Mouse (Mus musculus) intestine, embryonic 14.5 days (tissue): ENCODE measurements around the gene Fbxl19. TPM values are rescaled to one million over a fixed set of nuclear protein-coding genes. Genes with fewer than 3 reads are reported as not detected.

Experiments used
- ATAC-seq: fragments of 200-750 bp; cut with Nextera tagmentation; replicated peaks from 2 replicates; pipeline ENCODE4 v1.8.0; 2017; ENCODE audit warnings: low read depth, moderate number of reproducible peaks, moderate TSS enrichment, moderate library complexity; ENCODE audit not compliant: low FRiP score, low TSS enrichment
- DNase-seq: peaks from one replicate; pipeline ENCODE4 v3.0.0-alpha.2; 2018; ENCODE audit warnings: low spot score
- H3K27ac ChIP-seq: fragments of 300-500 bp; sonication (generic); 2 replicates; pipeline ENCODE4 v1.5.1; 2014; ENCODE audit warnings: low read depth, mild to moderate bottlenecking, control low read depth
- H3K27me3 ChIP-seq: fragments of 300-500 bp; sonication (generic); replicated peaks from 2 replicates; pipeline ENCODE4 v1.6.1; 2014; ENCODE audit warnings: low read length, control low read depth; ENCODE audit not compliant: control insufficient read depth, insufficient read depth
- H3K36me3 ChIP-seq: fragments of 300-500 bp; sonication (generic); 2 replicates; pipeline ENCODE4 v1.6.1; 2014; ENCODE audit warnings: low read length, control low read depth; ENCODE audit not compliant: control insufficient read depth, insufficient read depth
- H3K4me1 ChIP-seq: fragments of 300-500 bp; sonication (generic); replicated peaks from 2 replicates; pipeline ENCODE4 v1.6.1; 2014; ENCODE audit warnings: low read length, control low read depth, mixed read lengths; ENCODE audit not compliant: control insufficient read depth, insufficient read depth
- H3K4me2 ChIP-seq: fragments of 300-500 bp; sonication (generic); 2 replicates; pipeline ENCODE4 v1.6.1; 2014; ENCODE audit warnings: low read length
- H3K4me3 ChIP-seq: fragments of 300-500 bp; sonication (generic); 2 replicates; pipeline ENCODE4 v1.5.1; 2014; ENCODE audit warnings: low read depth, low read length, control low read depth, mixed read lengths
- H3K9ac ChIP-seq: fragments of 300-500 bp; sonication (generic); 2 replicates; pipeline ENCODE4 v1.6.1; 2014; ENCODE audit warnings: mild to moderate bottlenecking, low read length
- H3K9me3 ChIP-seq: fragments of 300-500 bp; sonication (generic); 2 replicates; pipeline ENCODE4 v1.6.1; 2016; ENCODE audit warnings: low read length, control low read depth; ENCODE audit not compliant: control insufficient read depth
- WGBS: fragments of 180-500 bp; shearing (Covaris S2); extraction: QIAGEN DNeasy Blood & Tissue Kit; methylation state at CpG from one replicate; pipeline ENCODE4 v1.1.7; 2014; 5-methylcytosine and 5-hydroxymethylcytosine counted together
- polyA plus RNA-seq: library from polyadenylated mRNA; unstranded; fragments of >200 nt; fragmentation: Nextera tagmentation; extraction: Ambion mirVana; gene quantifications from 2 replicates; pipeline ENCODE4 v1.2.1, GENCODE M21; 2014

Gene Fbxl19
- polyA plus RNA-seq, 1 experiment from 2014 or later, result 4.2 TPM

GRCm38 (mm10) chr7:127812292-127812691, 67.9 kb downstream of the Fbxl19 start:
- Histone ChIP-seq H3K36me3 (peaks cover 15% of the 10 kb centered on the region; the same call in 1 of the 2 replicates), H3K9ac (no peak overlapping the region), H3K27ac (no peak overlapping the region), H3K27me3 (no peaks in the 10 kb centered on the region), H3K9me3 (no peaks in the 10 kb centered on the region), H3K4me2 (no peak overlapping the region), H3K4me1 (no peaks in the 10 kb centered on the region), H3K4me3 (no peak overlapping the region)
- DNase-seq, result no peak
- 83% methylated on average over 3 of the region's 3 CpGs for WGBS
- ATAC-seq, result no peak

GRCm38 (mm10) chr7:127813821-127814220, 69.5 kb downstream of the Fbxl19 start:
- no peak overlapping the region for H3K4me2 ChIP-seq
- H3K4me3 ChIP-seq, result no peak overlapping the region
- no peak for DNase-seq
- H3K36me3 ChIP-seq, result peaks cover 10% of the 10 kb centered on the region; the same call in 1 of the 2 replicates
- no peak for ATAC-seq
- 84% methylated on average over 4 of the region's 4 CpGs for WGBS
- no peaks in the 10 kb centered on the region for H3K27me3 ChIP-seq
- H3K4me1 ChIP-seq, result no peaks in the 10 kb centered on the region
- H3K9me3 ChIP-seq, result no peaks in the 10 kb centered on the region
- no peak overlapping the region for H3K27ac ChIP-seq
- H3K9ac ChIP-seq, result no peak overlapping the region

GRCm38 (mm10) chr7:127814241-127814921, 70.0 kb downstream of the Fbxl19 start:
- Histone ChIP-seq H3K4me2 (no peak overlapping the region), H3K36me3 (peaks cover 10% of the 10 kb centered on the region; the same call in 1 of the 2 replicates), H3K9me3 (no peaks in the 10 kb centered on the region), H3K9ac (no peak overlapping the region), H3K4me1 (no peaks in the 10 kb centered on the region), H3K27ac (no peak overlapping the region), H3K27me3 (no peaks in the 10 kb centered on the region), H3K4me3 (no peak overlapping the region)
- 79% methylated on average over 19 of the region's 19 CpGs for WGBS
- DNase-seq (no peak), ATAC-seq (no peak)

- H3K9me3 ChIP-seq, result no peaks in the 10 kb centered on the region
- H3K4me1 ChIP-seq, result no peaks in the 10 kb centered on the region
- 88% methylated on average over 15 of the region's 15 CpGs for WGBS
- DNase-seq, result no peak
- no peaks in the 10 kb centered on the region for H3K27me3 ChIP-seq
- H3K9ac ChIP-seq, result peak overlapping the region; percentile 8; the same call in 1 of the 2 replicates
- no peak overlapping the region for H3K27ac ChIP-seq
- no peak overlapping the region for H3K4me3 ChIP-seq
- H3K4me2 ChIP-seq, result no peak overlapping the region
- ATAC-seq, result no peak
- peaks cover 10% of the 10 kb centered on the region; the same call in 1 of the 2 replicates for H3K36me3 ChIP-seq
Observed at GRCm38 (mm10) chr7:127815116-127815665, 70.8 kb downstream of the Fbxl19 start.

GRCm38 (mm10) chr7:127815954-127816821, 71.8 kb downstream of the Fbxl19 start:
- peaks cover 6% of the 10 kb centered on the region; the same call in 1 of the 2 replicates for H3K4me1 ChIP-seq
- DNase-seq (no peak), ATAC-seq (0 out of 2 replicates have a peak, but pooled peaks have one; percentile 14)
- H3K36me3 ChIP-seq, result 0 out of 2 replicates have a peak, but pooled peaks cover 5% of the 10 kb centered on the region
- no peaks in the 10 kb centered on the region for H3K27me3 ChIP-seq
- H3K4me3 ChIP-seq, result no peak overlapping the region
- peak overlapping the region; percentile 59 for H3K27ac ChIP-seq
- H3K9me3 ChIP-seq, result no peaks in the 10 kb centered on the region
- no peak overlapping the region for H3K9ac ChIP-seq
- H3K4me2 ChIP-seq, result no peak overlapping the region
- WGBS, result 51% methylated on average over 15 of the region's 15 CpGs

- Histone ChIP-seq H3K27ac (no peak overlapping the region), H3K9ac (no peak overlapping the region), H3K4me3 (no peak overlapping the region), H3K4me1 (peaks cover 8% of the 10 kb centered on the region; the same call in 1 of the 2 replicates), H3K27me3 (no peaks in the 10 kb centered on the region), H3K4me2 (no peak overlapping the region), H3K9me3 (no peaks in the 10 kb centered on the region), H3K36me3 (0 out of 2 replicates have a peak, but pooled peaks cover 5% of the 10 kb centered on the region)
- no peak for DNase-seq
- ATAC-seq, result no peak
- WGBS, result 75% methylated on average over 7 of the region's 7 CpGs
Observed at GRCm38 (mm10) chr7:127817053-127817452, 72.7 kb downstream of the Fbxl19 start.

GRCm38 (mm10) chr7:127817776-127818175, 73.4 kb downstream of the Fbxl19 start:
- Histone ChIP-seq H3K9ac (no peak overlapping the region), H3K4me2 (no peak overlapping the region), H3K27ac (no peak overlapping the region), H3K9me3 (no peaks in the 10 kb centered on the region), H3K36me3 (0 out of 2 replicates have a peak, but pooled peaks cover 5% of the 10 kb centered on the region), H3K27me3 (no peaks in the 10 kb centered on the region), H3K4me1 (peaks cover 8% of the 10 kb centered on the region; the same call in 1 of the 2 replicates), H3K4me3 (no peak overlapping the region)
- 85% methylated on average over 5 of the region's 5 CpGs for WGBS
- ATAC-seq (no peak), DNase-seq (no peak)
